Mouse (Mus musculus) brain, adult 2 months (tissue): ENCODE data around the gene Mfap3l.
"Not testable (repeated sequence)": the region's sequence is repeated elsewhere in the genome, so short reads cannot be mapped to it uniquely, and the experiment has no call there.

Source experiments
- DNase-seq: peaks from one replicate; pipeline ENCODE4 v3.0.0; 2011; ENCODE audit warnings: low read depth, low spot score

Gene Mfap3l

GRCm38 (mm10) chr8:60650119-60650518 is 17.5 kb downstream of the Mfap3l start:
- DNase-seq = peak; percentile 57

- DNase-seq = peak; percentile 43
Observed at GRCm38 (mm10) chr8:60657425-60658113, 24.9 kb downstream of the Mfap3l start.

GRCm38 (mm10) chr8:60658114-60658500 is 25.5 kb downstream of the Mfap3l start:
- DNase-seq = no peak

- not testable (repeated sequence) for DNase-seq
Observed at GRCm38 (mm10) chr8:60658686-60659085, 26.1 kb downstream of the Mfap3l start.

- DNase-seq = peak; percentile 66
Observed at GRCm38 (mm10) chr8:60659721-60660120, 27.1 kb downstream of the Mfap3l start.

- DNase-seq = no peak
Observed at GRCm38 (mm10) chr8:60661191-60661590, 28.6 kb downstream of the Mfap3l start.

- DNase-seq = no peak
Observed at GRCm38 (mm10) chr8:60663552-60663951, 30.9 kb downstream of the Mfap3l start.

GRCm38 (mm10) chr8:60665821-60666220 is 33.2 kb downstream of the Mfap3l start:
- no peak for DNase-seq

- DNase-seq = peak; percentile 74
Observed at GRCm38 (mm10) chr8:60666852-60667251, 34.2 kb downstream of the Mfap3l start.

- no peak for DNase-seq
Observed at GRCm38 (mm10) chr8:60678590-60678989, 46.0 kb downstream of the Mfap3l start.

GRCm38 (mm10) chr8:60681811-60682210 is 49.2 kb downstream of the Mfap3l start:
- no peak for DNase-seq

- no peak for DNase-seq
Observed at GRCm38 (mm10) chr8:60682340-60682739, 49.7 kb downstream of the Mfap3l start.

- no peak for DNase-seq
Observed at GRCm38 (mm10) chr8:60711516-60712086, 79.0 kb downstream of the Mfap3l start.

- no peak for DNase-seq
Observed at GRCm38 (mm10) chr8:60714724-60715123, 82.1 kb downstream of the Mfap3l start.

- DNase-seq = no peak
Observed at GRCm38 (mm10) chr8:60718692-60719091, 86.1 kb downstream of the Mfap3l start.
